Mouse (Mus musculus): Measurements from ENCODE around the gene Slc25a24. TPM values are rescaled to one million over a fixed set of nuclear protein-coding genes. Genes with fewer than 3 reads are reported as not detected.

Gene Slc25a24
- polyA plus RNA-seq (2011; ENCODE audit: insufficient read depth, insufficient read length, low read depth, missing spikeins): 16.2 TPM in 2 replicates

- Histone ChIP-seq H3K9me3 (replicated peaks; ENCODE audit: control insufficient read depth, insufficient read depth, low read length, poor library complexity, severe bottlenecking) (no peaks in the 10 kb centered on the region), H3K4me3 (ENCODE audit: low read depth, low read length) (peak within 1 kb of the TSS; percentile 75), H3K27ac (ENCODE audit: insufficient read depth, low read length) (no peak within 1 kb of the TSS), H3K36me3 (ENCODE audit: control insufficient read depth, insufficient read depth, low read length, poor library complexity, severe bottlenecking) (no peaks in the 10 kb centered on the region), H3K9ac (ENCODE audit: low read depth, poor library complexity, severe bottlenecking) (peak within 1 kb of the TSS; percentile 46), H3K4me1 (ENCODE audit: control insufficient read depth, insufficient read depth, low read length) (no peaks in the 10 kb centered on the region), H3K27me3 (ENCODE audit: control insufficient read depth, insufficient read depth, low read length, poor library complexity, severe bottlenecking) (no peaks in the 10 kb centered on the region)
- TF ChIP-seq EP300 (IDR thresholded peaks at IDR 0.05; ENCODE audit: insufficient read depth, low read depth, low read length) (no peak), POLR2A (IDR thresholded peaks at IDR 0.05; ENCODE audit: insufficient read depth, low read length) (no peak), CTCF (IDR thresholded peaks at IDR 0.05; ENCODE audit: low read depth, low read length) (no peak)
Observed at GRCm38 (mm10) chr3:109122641-109123530, at the start of gene Slc25a24. Gene Slc25a24, plus strand, starts transcription at chr3:109123149.

GRCm38 (mm10) chr3:109080169-109080568 lies 42.8 kb upstream of the Slc25a24 start, which contains the start of gene Slc25a54:
Gene Slc25a54, plus strand, starts transcription at chr3:109080469.
- Histone ChIP-seq H3K27me3 (ENCODE audit: control insufficient read depth, insufficient read depth, low read length, poor library complexity, severe bottlenecking) (no peaks in the 10 kb centered on the region), H3K4me1 (ENCODE audit: control insufficient read depth, insufficient read depth, low read length) (no peaks in the 10 kb centered on the region), H3K9ac (ENCODE audit: low read depth, poor library complexity, severe bottlenecking) (no peak within 1 kb of the TSS), H3K36me3 (ENCODE audit: control insufficient read depth, insufficient read depth, low read length, poor library complexity, severe bottlenecking) (no peaks in the 10 kb centered on the region), H3K9me3 (replicated peaks; ENCODE audit: control insufficient read depth, insufficient read depth, low read length, poor library complexity, severe bottlenecking) (0 out of 2 replicates have a peak, but pooled peaks cover 2% of the 10 kb centered on the region), H3K4me3 (ENCODE audit: low read depth, low read length) (no peak within 1 kb of the TSS), H3K27ac (ENCODE audit: insufficient read depth, low read length) (no peak within 1 kb of the TSS)
- TF ChIP-seq POLR2A (IDR thresholded peaks at IDR 0.05; ENCODE audit: insufficient read depth, low read length) (no peak), EP300 (IDR thresholded peaks at IDR 0.05; ENCODE audit: insufficient read depth, low read depth, low read length) (no peak), CTCF (IDR thresholded peaks at IDR 0.05; ENCODE audit: low read depth, low read length) (no peak)

GRCm38 (mm10) chr3:109084418-109084817 lies 38.5 kb upstream of the Slc25a24 start:
- H3K4me3 ChIP-seq (ENCODE audit: low read depth, low read length): no peak overlapping the region
- no peaks in the 10 kb centered on the region for H3K9me3 ChIP-seq (replicated peaks; ENCODE audit: control insufficient read depth, insufficient read depth, low read length, poor library complexity, severe bottlenecking)
- H3K36me3 ChIP-seq (ENCODE audit: control insufficient read depth, insufficient read depth, low read length, poor library complexity, severe bottlenecking): no peaks in the 10 kb centered on the region
- no peak overlapping the region for H3K9ac ChIP-seq (ENCODE audit: low read depth, poor library complexity, severe bottlenecking)
- H3K27me3 ChIP-seq (ENCODE audit: control insufficient read depth, insufficient read depth, low read length, poor library complexity, severe bottlenecking): no peaks in the 10 kb centered on the region
- no peaks in the 10 kb centered on the region for H3K4me1 ChIP-seq (ENCODE audit: control insufficient read depth, insufficient read depth, low read length)
- TF ChIP-seq CTCF (IDR thresholded peaks at IDR 0.05; ENCODE audit: low read depth, low read length): no peak
- TF ChIP-seq EP300 (IDR thresholded peaks at IDR 0.05; ENCODE audit: insufficient read depth, low read depth, low read length): no peak
- no peak for TF ChIP-seq POLR2A (IDR thresholded peaks at IDR 0.05; ENCODE audit: insufficient read depth, low read length)
- no peak overlapping the region for H3K27ac ChIP-seq (ENCODE audit: insufficient read depth, low read length)

- H3K4me1 ChIP-seq (ENCODE audit: control insufficient read depth, insufficient read depth, low read length): no peaks in the 10 kb centered on the region
- H3K27ac ChIP-seq (ENCODE audit: insufficient read depth, low read length): no peak overlapping the region
- no peak overlapping the region for H3K4me3 ChIP-seq (ENCODE audit: low read depth, low read length)
- no peaks in the 10 kb centered on the region for H3K27me3 ChIP-seq (ENCODE audit: control insufficient read depth, insufficient read depth, low read length, poor library complexity, severe bottlenecking)
- H3K9ac ChIP-seq (ENCODE audit: low read depth, poor library complexity, severe bottlenecking): no peak overlapping the region
- no peaks in the 10 kb centered on the region for H3K9me3 ChIP-seq (replicated peaks; ENCODE audit: control insufficient read depth, insufficient read depth, low read length, poor library complexity, severe bottlenecking)
- TF ChIP-seq POLR2A (IDR thresholded peaks at IDR 0.05; ENCODE audit: insufficient read depth, low read length) (no peak), EP300 (IDR thresholded peaks at IDR 0.05; ENCODE audit: insufficient read depth, low read depth, low read length) (no peak), CTCF (IDR thresholded peaks at IDR 0.05; ENCODE audit: low read depth, low read length) (no peak)
- H3K36me3 ChIP-seq (ENCODE audit: control insufficient read depth, insufficient read depth, low read length, poor library complexity, severe bottlenecking): no peaks in the 10 kb centered on the region
Observed at GRCm38 (mm10) chr3:109088460-109088859, 34.5 kb upstream of the Slc25a24 start.

GRCm38 (mm10) chr3:109104702-109105101 lies 18.2 kb upstream of the Slc25a24 start:
- no peaks in the 10 kb centered on the region for H3K9me3 ChIP-seq (replicated peaks; ENCODE audit: control insufficient read depth, insufficient read depth, low read length, poor library complexity, severe bottlenecking)
- no peaks in the 10 kb centered on the region for H3K27me3 ChIP-seq (ENCODE audit: control insufficient read depth, insufficient read depth, low read length, poor library complexity, severe bottlenecking)
- no peaks in the 10 kb centered on the region for H3K4me1 ChIP-seq (ENCODE audit: control insufficient read depth, insufficient read depth, low read length)
- no peak overlapping the region for H3K9ac ChIP-seq (ENCODE audit: low read depth, poor library complexity, severe bottlenecking)
- no peak overlapping the region for H3K4me3 ChIP-seq (ENCODE audit: low read depth, low read length)
- H3K27ac ChIP-seq (ENCODE audit: insufficient read depth, low read length): no peak overlapping the region
- TF ChIP-seq CTCF (IDR thresholded peaks at IDR 0.05; ENCODE audit: low read depth, low read length) (no peak), POLR2A (IDR thresholded peaks at IDR 0.05; ENCODE audit: insufficient read depth, low read length) (no peak), EP300 (IDR thresholded peaks at IDR 0.05; ENCODE audit: insufficient read depth, low read depth, low read length) (no peak)
- no peaks in the 10 kb centered on the region for H3K36me3 ChIP-seq (ENCODE audit: control insufficient read depth, insufficient read depth, low read length, poor library complexity, severe bottlenecking)

- H3K36me3 ChIP-seq (ENCODE audit: control insufficient read depth, insufficient read depth, low read length, poor library complexity, severe bottlenecking): no peaks in the 10 kb centered on the region
- no peaks in the 10 kb centered on the region for H3K27me3 ChIP-seq (ENCODE audit: control insufficient read depth, insufficient read depth, low read length, poor library complexity, severe bottlenecking)
- no peak overlapping the region for H3K4me3 ChIP-seq (ENCODE audit: low read depth, low read length)
- TF ChIP-seq EP300 (IDR thresholded peaks at IDR 0.05; ENCODE audit: insufficient read depth, low read depth, low read length): no peak
- no peak for TF ChIP-seq CTCF (IDR thresholded peaks at IDR 0.05; ENCODE audit: low read depth, low read length)
- TF ChIP-seq POLR2A (IDR thresholded peaks at IDR 0.05; ENCODE audit: insufficient read depth, low read length): no peak
- H3K9me3 ChIP-seq (replicated peaks; ENCODE audit: control insufficient read depth, insufficient read depth, low read length, poor library complexity, severe bottlenecking): no peaks in the 10 kb centered on the region
- H3K27ac ChIP-seq (ENCODE audit: insufficient read depth, low read length): no peak overlapping the region
- no peaks in the 10 kb centered on the region for H3K4me1 ChIP-seq (ENCODE audit: control insufficient read depth, insufficient read depth, low read length)
- no peak overlapping the region for H3K9ac ChIP-seq (ENCODE audit: low read depth, poor library complexity, severe bottlenecking)
Observed at GRCm38 (mm10) chr3:109117136-109117535, 5.8 kb upstream of the Slc25a24 start.
